Mouse (Mus musculus): ENCODE data around the gene Rbm48. TPM values are rescaled to one million over a fixed set of nuclear protein-coding genes. Genes with fewer than 3 reads are reported as not detected.

Rbm48 gene
- total RNA-seq, 2 experiments from 2014 or later, result 12.1 to 12.8 TPM

GRCm38 (mm10) chr5:3574825-3575224, 21.6 kb downstream of the Rbm48 start:
- DNase-seq (ENCODE audit: low spot score in 2 of 2), result no peak
- intact Hi-C loops (cut with DNase I), result no loop called here

GRCm38 (mm10) chr5:3571266-3571665, 25.1 kb downstream of the Rbm48 start, which contains the start of gene 1700109H08Rik:
Gene 1700109H08Rik (plus strand): TSS chr5:3571566.
- intact Hi-C loops (cut with DNase I), result no loop called here

GRCm38 (mm10) chr5:3554198-3554597, 42.2 kb downstream of the Rbm48 start:
- no peak for DNase-seq (ENCODE audit: low spot score in 2 of 2)
- intact Hi-C loops (cut with DNase I), result no loop called here

More at GRCm38 (mm10) chr5:3571266-3571665, 25.1 kb downstream of the Rbm48 start, which contains the start of gene 1700109H08Rik:
- DNase-seq (ENCODE audit: low spot score in 2 of 2), result no peak

GRCm38 (mm10) chr5:3551481-3551880, 44.9 kb downstream of the Rbm48 start:
- intact Hi-C loops (cut with DNase I), result no loop called here
- no peak for DNase-seq (ENCODE audit: low spot score in 2 of 2)

- intact Hi-C loops (cut with DNase I), result no loop called here
- no peak for DNase-seq (ENCODE audit: low spot score in 2 of 2)
These were observed 50.2 kb downstream of the Rbm48 start for GRCm38 (mm10) chr5:3546226-3546625.

GRCm38 (mm10) chr5:3544480-3544769, 52.0 kb downstream of the Rbm48 start:
- no peak for DNase-seq (ENCODE audit: low spot score in 2 of 2)
- intact Hi-C loops (cut with DNase I), result no loop called here

GRCm38 (mm10) chr5:3543629-3544479, 52.5 kb downstream of the Rbm48 start, which contains the start of gene Fam133b:
Gene Fam133b (plus strand): TSS chr5:3543833.
- peak; percentile 96 to 98 for DNase-seq (ENCODE audit: low spot score in 2 of 2)
- intact Hi-C loops (cut with DNase I), result no loop called here

- no peak for DNase-seq (ENCODE audit: low spot score in 2 of 2)
- intact Hi-C loops (cut with DNase I), result no loop called here
These were observed 54.5 kb downstream of the Rbm48 start for GRCm38 (mm10) chr5:3541871-3542270.

- intact Hi-C loops (cut with DNase I), result no loop called here
- no peak for DNase-seq (ENCODE audit: low spot score in 2 of 2)
These were observed 57.6 kb downstream of the Rbm48 start for GRCm38 (mm10) chr5:3538505-3539472.

- intact Hi-C loops (cut with DNase I), result no loop called here
- DNase-seq (ENCODE audit: low spot score in 2 of 2), result no peak
These were observed 59.7 kb downstream of the Rbm48 start for GRCm38 (mm10) chr5:3536592-3537212.

Other genes starting within 250 kb of the Rbm48 start
- 10 to 100 TPM; 37.8 to 41.9 TPM for gene Fam133b, start 52.8 kb downstream of the Rbm48 start, total RNA-seq (2021)
- 1 to 10 TPM; 2.7 to 3.5 TPM for gene 1700109H08Rik, start 25.0 kb downstream of the Rbm48 start, total RNA-seq (2021)
- 10 to 100 TPM; 23.5 to 28.3 TPM for gene Pex1, start 519 bp downstream of the Rbm48 start, total RNA-seq (2021)
- gene Tmbim7, start 54.6 kb upstream of the Rbm48 start, total RNA-seq (2021), result not detected
- 100 to 1,000 TPM; 117 to 118 TPM for gene Gatad1, start 60.6 kb upstream of the Rbm48 start, total RNA-seq (2021)
- 10 to 100 TPM; 67.2 to 68.3 TPM for gene Ankib1, start 206.3 kb upstream of the Rbm48 start, total RNA-seq (2021)
- gene Krit1, start 206.6 kb upstream of the Rbm48 start, total RNA-seq (2021), result 10 to 100 TPM; 41.3 to 43.3 TPM
- gene Lrrd1, start 248.6 kb upstream of the Rbm48 start, total RNA-seq (2021), result not detected